Comparison of ENCODE assay signal across 8 mouse cellular contexts in the genomic region with DNA sequence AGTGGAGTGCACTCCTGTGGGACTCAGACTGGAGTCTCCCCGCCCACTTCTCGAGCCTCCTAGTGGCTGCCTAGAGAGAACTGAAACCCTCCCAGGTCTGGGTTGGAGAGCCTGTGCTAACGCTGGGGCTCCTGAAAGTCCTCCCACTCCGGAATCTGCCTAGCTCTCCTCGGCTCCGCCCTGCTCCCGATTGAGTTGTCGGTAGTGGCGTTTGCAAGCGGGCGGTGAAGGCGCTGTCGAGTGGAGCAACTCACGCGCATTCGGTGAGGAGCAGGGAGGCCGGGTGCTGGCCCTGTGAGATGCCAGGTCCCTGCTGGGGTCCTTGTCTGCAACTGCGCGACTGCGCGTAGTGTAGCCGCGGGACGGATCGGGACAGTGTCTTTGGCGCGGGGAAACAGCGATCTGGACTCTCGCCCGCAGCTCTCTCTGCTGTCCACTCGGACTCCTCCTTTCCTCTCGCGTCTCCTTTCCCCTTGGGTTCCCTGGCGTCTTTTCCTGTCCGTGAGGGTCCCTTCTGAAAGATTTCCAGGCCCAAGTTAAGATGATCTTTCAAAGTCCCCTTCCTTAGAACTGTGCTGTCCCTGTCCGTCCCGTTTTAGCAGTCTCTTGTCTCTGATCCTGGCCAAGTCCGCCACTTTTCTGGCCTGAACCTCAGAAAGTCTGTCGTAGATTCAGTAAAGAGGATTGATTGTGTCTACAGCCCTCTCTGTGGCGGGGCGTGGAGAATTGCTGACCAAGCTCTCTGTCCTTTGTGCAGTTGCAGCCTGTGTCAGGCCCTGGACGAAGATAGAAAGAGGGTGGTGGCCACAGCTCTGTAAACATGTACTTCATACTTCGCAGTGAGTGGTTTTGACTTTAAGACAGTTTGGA. TPM values are rescaled to one million over a fixed set of nuclear protein-coding genes. Genes with fewer than 3 reads are reported as not detected.
A peak's percentile ranks its signal among the peaks of the same experiment; 100 is the strongest.
DNase-seq lines count a peak whose midpoint lies in the region; ATAC-seq and TF ChIP-seq lines count a peak whose summit lies in the region.

No protein-coding gene starts in this region.

- peak; percentile 64 for TF ChIP-seq POLR2A in small intestine, adult 2 months (IDR thresholded peaks at IDR 0.05; ENCODE audit: low read depth, low read length)

- H3K4me3 ChIP-seq in embryonic facial prominence, embryonic 13.5 days: peak overlapping the region; percentile 59
- peak overlapping the region; percentile 59 for H3K4me3 ChIP-seq in limb, embryonic 11.5 days (ENCODE audit: low read depth, low read length)
- peak overlapping the region; percentile 53 for H3K4me3 ChIP-seq in midbrain, embryonic 13.5 days (replicated peaks)
- H3K4me3 ChIP-seq in small intestine, adult 2 months (ENCODE audit: low read depth, low read length): peak overlapping the region; percentile 92

- DNase-seq in 3134 (ENCODE audit: extremely low read depth, insufficient read length, low spot score): peak; percentile 88
- DNase-seq in adrenal gland, postnatal 36 days: peak; percentile 87
- peak; percentile 99 for DNase-seq in heart, adult 11 months
- peak; percentile 85 for DNase-seq in kidney, adult 11 months
- peak; percentile 87 for DNase-seq in limb, embryonic 11.5 days (ENCODE audit: low spot score)

- no peaks in the 10 kb centered on the region for H3K4me1 ChIP-seq in embryonic facial prominence, embryonic 13.5 days
- H3K4me1 ChIP-seq in limb, embryonic 11.5 days (ENCODE audit: control insufficient read depth, insufficient read depth, low read length): no peaks in the 10 kb centered on the region
- peaks cover 7% of the 10 kb centered on the region; the same call in 1 of the 2 replicates for H3K4me1 ChIP-seq in midbrain, embryonic 13.5 days (replicated peaks)
- H3K4me1 ChIP-seq in small intestine, adult 2 months (ENCODE audit: control insufficient read depth, insufficient read depth, insufficient read length, low read length): no peaks in the 10 kb centered on the region

- no peaks in the 10 kb centered on the region for H3K27me3 ChIP-seq in embryonic facial prominence, embryonic 13.5 days
- no peaks in the 10 kb centered on the region for H3K27me3 ChIP-seq in limb, embryonic 11.5 days (ENCODE audit: control insufficient read depth, insufficient read depth, low read length)
- H3K27me3 ChIP-seq in midbrain, embryonic 13.5 days: no peaks in the 10 kb centered on the region
- no peaks in the 10 kb centered on the region for H3K27me3 ChIP-seq in small intestine, adult 2 months (ENCODE audit: control insufficient read depth, insufficient read depth, low read length)

- ATAC-seq in embryonic facial prominence, embryonic 13.5 days (ENCODE audit: insufficient number of reproducible peaks, insufficient read depth, low FRiP score, low TSS enrichment, low read depth): peak; percentile 91
- ATAC-seq in limb, embryonic 11.5 days (ENCODE audit: insufficient number of reproducible peaks, low FRiP score, low TSS enrichment, low read depth): peak; percentile 92
- peak; percentile 95 for ATAC-seq in midbrain, embryonic 13.5 days

- peak; percentile 59; the same call in 1 of the 2 replicates for TF ChIP-seq CTCF in small intestine, adult 2 months (IDR thresholded peaks at IDR 0.05; ENCODE audit: extremely low read depth, insufficient read length, insufficient replicate concordance, low read depth, low read length)

- peak overlapping the region; percentile 92 for H3K27ac ChIP-seq in embryonic facial prominence, embryonic 13.5 days
- peak overlapping the region; percentile 83 for H3K27ac ChIP-seq in limb, embryonic 11.5 days (replicated peaks; ENCODE audit: low read depth, low read length)
- peak overlapping the region; percentile 80 for H3K27ac ChIP-seq in midbrain, embryonic 13.5 days
- H3K27ac ChIP-seq in small intestine, adult 2 months (ENCODE audit: insufficient read depth, low read depth, low read length): peak overlapping the region; percentile 89

- no peaks in the 10 kb centered on the region for H3K9me3 ChIP-seq in embryonic facial prominence, embryonic 13.5 days
- H3K9me3 ChIP-seq in limb, embryonic 11.5 days (ENCODE audit: control insufficient read depth, low read length): no peaks in the 10 kb centered on the region
- no peaks in the 10 kb centered on the region for H3K9me3 ChIP-seq in midbrain, embryonic 13.5 days

- peak overlapping the region; percentile 85 for H3K9ac ChIP-seq in embryonic facial prominence, embryonic 13.5 days
- H3K9ac ChIP-seq in limb, embryonic 11.5 days (ENCODE audit: low read length): peak overlapping the region; percentile 83
- peak overlapping the region; percentile 80 for H3K9ac ChIP-seq in midbrain, embryonic 13.5 days (replicated peaks)

- peak overlapping the region; percentile 68 for H3K4me2 ChIP-seq in embryonic facial prominence, embryonic 13.5 days
- H3K4me2 ChIP-seq in limb, embryonic 11.5 days (ENCODE audit: low read depth, severe bottlenecking): peak overlapping the region; percentile 71
- H3K4me2 ChIP-seq in midbrain, embryonic 13.5 days (replicated peaks): peak overlapping the region; percentile 75

- no peaks in the 10 kb centered on the region; the same call in 1 of the 2 replicates for H3K36me3 ChIP-seq in embryonic facial prominence, embryonic 13.5 days
- no peaks in the 10 kb centered on the region for H3K36me3 ChIP-seq in limb, embryonic 11.5 days (ENCODE audit: control insufficient read depth, insufficient read depth, low read length)
- peaks cover 6% of the 10 kb centered on the region; the same call in 1 of the 2 replicates for H3K36me3 ChIP-seq in midbrain, embryonic 13.5 days
- no peaks in the 10 kb centered on the region for H3K36me3 ChIP-seq in small intestine, adult 2 months (ENCODE audit: control insufficient read depth, insufficient read depth, low read length)

- under 1% methylated on average over 43 of the region's 43 CpGs for WGBS in embryonic facial prominence, embryonic 13.5 days
- 2% methylated on average over 43 of the region's 43 CpGs for WGBS in limb, embryonic 11.5 days
- under 1% methylated on average over 43 of the region's 43 CpGs for WGBS in midbrain, embryonic 13.5 days
- WGBS in small intestine, adult 2 months: under 1% methylated on average over 43 of the region's 43 CpGs

RNA-seq across cellular contexts. Expression of a gene that starts 26.9 kb away (rescaled TPM):
- total RNA-seq in adrenal gland, postnatal 36 days (2021): 1 to 10 TPM; 2.3 to 2.6 TPM
- 1.6 and 1.7 TPM in 2 replicates for polyA plus RNA-seq in embryonic facial prominence, embryonic 13.5 days (2015; fragmentation: Nextera tagmentation; extraction: Ambion mirVana)
- polyA plus RNA-seq in limb, embryonic 11.5 days (2014; fragmentation: Nextera tagmentation; extraction: Ambion mirVana): 2.9 and 3.9 TPM in 2 replicates
- 4.3 and 4.6 TPM in 2 replicates for polyA plus RNA-seq in midbrain, embryonic 13.5 days (2015; fragmentation: Nextera tagmentation; extraction: Ambion mirVana)
- polyA plus RNA-seq in small intestine, adult 2 months (2012; rRNA removed): 0.03 and 0.04 TPM in 2 replicates

Comparison
In these comparisons a context has a peak if more than half of its experiments do, and no peak if none do; other contexts are left out.
1. Peak in every context shown above with its lines: DNase-seq, ATAC-seq, H3K4me3 ChIP-seq and H3K27ac ChIP-seq.